Mouse (Mus musculus): ENCODE data around the gene Zfp600. TPM values are rescaled to one million over a fixed set of nuclear protein-coding genes. Genes with fewer than 3 reads are reported as not detected.
"Not testable (repeated sequence)": the region's sequence is repeated elsewhere in the genome, so short reads cannot be mapped to it uniquely, and the experiment has no call there.

The Zfp600 gene
- not detected in 2 replicates for polyA plus RNA-seq (2015; fragmentation: Nextera tagmentation; extraction: Ambion mirVana)

DNA sequence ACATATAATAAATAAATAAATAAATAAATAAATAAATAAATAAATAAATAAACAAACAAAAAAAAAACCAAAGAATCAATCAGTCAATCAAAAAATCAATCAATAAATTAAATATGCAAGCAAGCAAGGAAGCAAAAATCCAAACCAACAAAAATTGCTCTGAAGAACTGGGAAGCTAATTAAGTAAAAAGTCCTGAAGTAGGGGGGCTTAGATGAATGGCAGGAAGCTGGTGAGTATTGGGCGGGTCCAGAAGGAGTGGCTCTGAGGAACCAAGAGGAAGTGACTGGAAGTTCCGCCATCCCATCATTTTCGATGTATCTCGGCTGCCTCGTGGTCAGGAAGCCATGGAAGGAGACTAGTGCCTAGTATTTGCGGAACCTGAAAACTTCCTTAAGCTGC, at the start of gene Zfp600:
Gene Zfp600, plus strand, starts transcription at position 301 of the 400 bp plus-strand sequence.
- H3K9me3 ChIP-seq; ATAC-seq (ENCODE audit: low FRiP score, low read depth); H3K27me3 ChIP-seq; H3K4me3 ChIP-seq; H3K36me3 ChIP-seq; H3K4me1 ChIP-seq; H3K9ac ChIP-seq; H3K27ac ChIP-seq; H3K4me2 ChIP-seq (replicated peaks): not testable (repeated sequence)
- no CpG with 5 or more reads among the region's 6 CpGs for WGBS

DNA sequence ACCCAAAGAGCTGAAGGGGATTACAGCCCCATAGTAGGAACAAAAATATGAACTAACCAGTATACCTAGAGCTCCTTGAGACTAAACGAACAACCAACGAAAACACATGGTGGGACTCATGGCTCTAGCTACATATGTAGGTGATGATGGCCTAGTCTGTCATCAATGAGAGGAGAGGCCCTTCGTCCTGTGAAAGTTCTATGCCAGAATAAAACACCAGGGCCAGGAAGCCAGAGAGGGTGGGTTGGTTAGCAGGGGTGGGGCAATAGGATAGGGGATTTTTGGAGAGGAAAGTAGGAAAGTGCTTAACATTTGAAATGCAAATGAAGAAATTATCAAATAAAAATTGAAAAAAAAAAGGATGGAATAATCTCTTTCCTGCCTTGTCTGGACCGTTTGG, 6.3 kb downstream of the Zfp600 start:
- not testable (repeated sequence) for H3K4me1 ChIP-seq; H3K9ac ChIP-seq; ATAC-seq (ENCODE audit: low FRiP score, low read depth); H3K27ac ChIP-seq; H3K36me3 ChIP-seq; H3K4me2 ChIP-seq (replicated peaks); H3K4me3 ChIP-seq; H3K27me3 ChIP-seq
- H3K9me3 ChIP-seq: peaks cover 12% of the 10 kb centered on the region
- WGBS: 80% methylated on average over 4 of the region's 4 CpGs

DNA sequence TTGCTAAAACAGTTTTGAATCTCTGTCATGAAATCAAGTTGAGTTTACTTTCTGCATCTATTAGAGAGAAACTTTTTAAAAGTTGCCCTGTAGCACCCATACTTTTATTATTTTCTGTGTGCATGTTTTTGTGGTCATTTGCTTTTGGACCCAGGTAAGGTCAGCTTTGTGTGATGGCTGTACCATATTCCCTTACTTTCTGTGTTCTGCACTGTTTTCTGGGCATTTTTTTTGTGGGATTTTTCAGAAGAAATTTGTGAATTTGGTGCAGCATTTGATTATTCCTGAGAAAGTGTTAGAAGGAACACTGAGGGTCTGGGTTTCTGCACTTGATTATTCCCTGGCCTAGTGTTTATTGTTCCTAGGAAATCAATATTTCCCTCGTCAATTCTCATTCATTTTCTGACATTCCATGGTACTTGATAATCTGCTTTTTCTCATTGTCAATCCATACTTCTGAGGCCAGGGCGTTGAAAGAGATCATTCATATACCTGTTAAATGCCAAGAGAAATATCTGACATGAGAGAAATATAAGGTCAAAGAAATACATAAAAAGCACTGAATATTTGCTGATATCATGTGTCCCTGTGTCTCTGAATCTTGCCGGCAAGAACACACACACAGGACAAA, 10.7 kb downstream of the Zfp600 start:
- not testable (repeated sequence) for H3K36me3 ChIP-seq; H3K4me2 ChIP-seq (replicated peaks); H3K27me3 ChIP-seq; H3K27ac ChIP-seq; H3K9ac ChIP-seq; H3K4me3 ChIP-seq; H3K4me1 ChIP-seq
- H3K9me3 ChIP-seq: peaks cover 14% of the 10 kb centered on the region
- WGBS: 76% methylated on average over 3 of the region's 3 CpGs
- ATAC-seq (ENCODE audit: low FRiP score, low read depth): peak; percentile 13; the same call in 1 of the 2 replicates

DNA sequence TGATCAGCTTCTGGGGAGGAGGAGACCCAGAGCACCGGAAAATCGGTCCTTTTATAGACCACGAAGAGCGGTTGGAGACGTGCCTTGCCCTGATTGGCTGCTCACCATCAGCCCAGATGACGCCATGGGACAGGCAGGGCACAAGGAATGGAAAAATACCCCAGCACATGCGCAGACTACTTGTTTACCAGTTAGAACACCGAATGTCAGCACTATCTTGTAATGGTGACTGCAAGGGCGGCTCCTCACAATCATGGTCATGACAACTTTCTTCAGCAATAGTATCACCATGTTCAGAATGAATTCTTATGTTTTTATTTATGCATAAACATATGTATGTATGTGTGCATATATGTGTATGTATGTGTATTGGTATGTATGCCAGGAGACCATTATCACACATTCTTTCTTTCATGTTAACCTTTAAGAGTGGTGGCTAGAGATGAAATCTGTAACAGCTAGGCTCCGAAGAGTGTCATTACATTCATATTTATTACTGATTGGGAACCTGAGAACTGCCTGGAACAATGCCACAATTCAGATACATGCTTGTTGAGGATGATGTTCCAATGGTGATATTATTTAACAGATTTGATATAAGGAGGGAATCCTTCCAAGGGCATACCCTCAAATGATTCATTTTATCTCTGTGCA, 11.4 kb downstream of the Zfp600 start:
- not testable (repeated sequence) for H3K4me1 ChIP-seq; H3K4me3 ChIP-seq; H3K27me3 ChIP-seq; H3K4me2 ChIP-seq (replicated peaks); H3K9ac ChIP-seq; H3K27ac ChIP-seq; H3K36me3 ChIP-seq
- ATAC-seq (ENCODE audit: low FRiP score, low read depth): peak; percentile 64
- 82% methylated on average over 10 of the region's 10 CpGs for WGBS
- H3K9me3 ChIP-seq: peaks cover 11% of the 10 kb centered on the region

DNA sequence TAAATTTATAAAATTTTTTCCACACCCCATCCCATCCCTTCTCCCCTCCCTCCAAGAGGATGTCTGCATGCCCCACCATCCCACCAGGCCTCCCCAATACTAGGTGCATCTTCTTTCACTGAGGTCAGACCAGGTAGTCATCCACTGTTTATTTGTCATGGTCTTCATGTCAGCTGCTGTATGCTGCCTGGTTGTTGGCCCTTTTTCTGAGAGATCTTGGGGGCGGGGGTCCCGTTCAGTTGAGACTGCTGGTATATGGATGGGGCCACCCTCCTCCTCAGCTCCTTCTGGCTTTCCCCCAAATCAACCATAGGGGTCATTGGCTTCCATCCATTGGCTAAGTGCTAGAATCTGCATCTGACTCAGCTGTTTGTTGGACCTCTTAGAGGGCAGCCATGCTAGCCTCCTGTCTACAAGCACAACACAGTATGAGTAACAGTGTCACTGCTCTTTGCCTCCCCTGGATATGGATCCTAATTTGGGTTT, 12.1 kb downstream of the Zfp600 start:
- H3K27ac ChIP-seq; H3K36me3 ChIP-seq; H3K4me3 ChIP-seq; H3K9ac ChIP-seq; H3K4me2 ChIP-seq (replicated peaks); H3K4me1 ChIP-seq; H3K27me3 ChIP-seq: not testable (repeated sequence)
- ATAC-seq (ENCODE audit: low FRiP score, low read depth): peak; percentile 84
- H3K9me3 ChIP-seq: peaks cover 17% of the 10 kb centered on the region
- WGBS: no CpG with 5 or more reads among the region's 2 CpGs

DNA sequence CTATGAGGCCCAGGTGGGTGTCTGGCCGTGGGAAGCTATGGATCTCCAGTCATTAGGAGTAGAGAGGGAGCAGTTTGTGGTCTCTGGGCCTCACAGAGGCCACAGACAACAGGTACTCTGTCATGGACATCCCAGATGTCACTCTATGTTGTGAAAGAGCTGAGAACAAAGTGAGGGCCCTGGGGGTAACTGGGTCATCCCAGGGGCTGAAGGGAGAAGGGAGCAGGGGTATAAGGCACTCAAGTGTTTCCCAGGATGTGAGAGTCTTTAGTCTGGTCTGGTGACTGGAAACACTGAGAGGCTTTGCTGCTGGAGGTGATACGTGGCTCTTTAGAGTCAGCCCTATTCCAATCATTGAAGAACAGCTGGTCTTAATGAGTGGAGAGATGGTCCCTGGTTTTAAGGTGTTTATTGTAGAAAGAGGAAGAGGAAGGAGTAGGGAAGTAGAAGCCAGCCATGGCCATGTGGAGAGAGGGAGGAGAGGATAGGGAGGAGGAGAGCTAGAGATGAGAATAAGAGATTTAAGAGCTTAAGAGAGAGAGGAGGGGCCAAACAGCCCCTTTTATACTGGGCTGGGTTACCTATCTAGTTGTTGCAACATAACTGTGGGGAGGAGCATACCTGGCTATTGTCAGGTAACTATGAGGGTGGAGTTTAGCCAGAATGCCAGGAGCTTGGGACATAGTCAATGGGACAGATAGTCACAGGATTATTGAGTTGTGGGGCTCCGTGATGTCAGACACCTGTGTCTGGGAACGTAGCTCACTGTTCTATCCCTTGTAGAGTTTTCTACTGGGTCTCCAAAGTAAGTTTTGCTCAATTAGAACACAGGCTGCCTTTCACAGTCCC, 17.0 kb downstream of the Zfp600 start:
- not testable (repeated sequence) for H3K4me1 ChIP-seq; H3K4me2 ChIP-seq (replicated peaks); H3K4me3 ChIP-seq; H3K9ac ChIP-seq; H3K27ac ChIP-seq; H3K27me3 ChIP-seq; H3K36me3 ChIP-seq
- peaks cover 12% of the 10 kb centered on the region for H3K9me3 ChIP-seq
- 61% methylated on average over 4 of the region's 4 CpGs for WGBS
- ATAC-seq (ENCODE audit: low FRiP score, low read depth): peak; percentile 71; the same call in 1 of the 2 replicates

DNA sequence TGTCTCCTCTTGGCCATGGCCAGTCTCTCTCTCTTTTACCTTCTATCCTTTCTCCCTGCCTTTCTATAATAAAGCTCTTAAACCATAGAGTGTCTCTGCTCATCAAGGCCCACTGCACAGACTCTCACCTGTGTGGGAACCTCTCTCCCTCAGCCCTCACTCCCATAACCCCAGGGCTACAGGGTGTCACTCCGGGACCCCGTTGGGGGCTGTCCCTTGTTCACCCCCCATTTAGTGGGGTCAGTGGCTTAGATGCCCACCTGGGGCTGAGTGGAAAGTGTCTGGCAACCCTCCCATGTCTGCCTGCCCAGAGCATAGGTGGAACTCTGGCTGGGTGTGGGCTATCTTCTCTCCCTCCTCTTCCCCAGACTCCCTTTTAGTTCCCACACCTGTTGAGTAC, 47.7 kb downstream of the Zfp600 start:
- H3K9me3 ChIP-seq; H3K4me3 ChIP-seq; H3K4me2 ChIP-seq (replicated peaks); H3K9ac ChIP-seq; H3K27ac ChIP-seq; H3K27me3 ChIP-seq; H3K36me3 ChIP-seq; ATAC-seq (ENCODE audit: low FRiP score, low read depth); H3K4me1 ChIP-seq: not testable (repeated sequence)
- WGBS: 89% methylated on average over 2 of the region's 2 CpGs

DNA sequence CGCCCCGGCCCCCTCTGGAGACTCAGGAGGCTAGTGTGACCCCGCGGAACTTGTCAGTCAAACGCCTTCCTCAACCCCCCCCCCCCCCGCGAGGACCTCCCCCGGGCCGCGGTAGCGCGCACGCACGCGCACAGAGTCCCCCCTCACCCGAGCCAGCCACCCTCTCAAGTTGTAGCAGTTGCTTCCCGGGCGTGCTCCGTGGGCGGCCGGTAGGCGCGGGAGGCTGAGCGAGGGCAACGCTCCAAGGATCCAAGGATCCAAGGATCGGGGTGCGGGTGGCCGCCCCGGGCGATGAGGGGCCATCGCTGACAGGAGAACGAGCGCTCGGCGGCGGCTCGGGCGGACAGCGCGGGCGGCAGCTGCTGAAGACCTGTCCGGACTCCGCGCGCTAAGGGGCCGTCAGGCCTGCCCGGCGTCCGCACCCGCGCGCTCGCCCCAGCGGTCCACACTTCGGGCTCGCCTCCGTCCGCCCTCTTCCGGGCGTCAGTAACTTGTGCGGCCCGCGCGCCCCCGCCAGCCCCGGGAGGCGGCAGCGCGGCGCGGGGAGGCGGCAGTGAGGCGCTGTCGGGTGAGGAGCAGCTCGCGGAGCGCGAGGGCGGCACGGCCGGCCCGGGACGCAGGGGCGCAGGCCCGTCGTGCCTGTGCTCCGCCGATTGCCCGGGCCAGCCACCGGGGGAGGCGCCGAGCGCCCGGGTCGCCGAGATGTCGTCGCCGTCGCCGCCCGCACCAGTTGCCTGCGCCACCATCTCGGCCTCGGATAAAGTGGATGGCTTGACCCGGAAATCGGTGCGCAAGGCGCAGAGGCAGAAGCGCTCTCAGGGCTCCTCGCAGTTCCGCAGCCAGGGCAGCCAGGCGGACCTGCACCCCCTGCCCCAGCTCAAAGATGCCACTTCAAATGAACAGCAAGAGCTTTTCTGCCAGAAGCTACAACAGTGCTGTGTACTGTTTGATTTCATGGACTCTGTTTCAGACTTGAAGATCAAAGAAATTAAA, 82.9 kb downstream of the Zfp600 start:
- H3K9ac ChIP-seq; H3K27me3 ChIP-seq; H3K27ac ChIP-seq; H3K4me2 ChIP-seq (replicated peaks); H3K4me1 ChIP-seq; H3K9me3 ChIP-seq; H3K36me3 ChIP-seq; H3K4me3 ChIP-seq: not testable (repeated sequence)
- WGBS: 3% methylated on average over 29 of the region's 113 CpGs
- peak; percentile 81 for ATAC-seq (ENCODE audit: low FRiP score, low read depth)

DNA sequence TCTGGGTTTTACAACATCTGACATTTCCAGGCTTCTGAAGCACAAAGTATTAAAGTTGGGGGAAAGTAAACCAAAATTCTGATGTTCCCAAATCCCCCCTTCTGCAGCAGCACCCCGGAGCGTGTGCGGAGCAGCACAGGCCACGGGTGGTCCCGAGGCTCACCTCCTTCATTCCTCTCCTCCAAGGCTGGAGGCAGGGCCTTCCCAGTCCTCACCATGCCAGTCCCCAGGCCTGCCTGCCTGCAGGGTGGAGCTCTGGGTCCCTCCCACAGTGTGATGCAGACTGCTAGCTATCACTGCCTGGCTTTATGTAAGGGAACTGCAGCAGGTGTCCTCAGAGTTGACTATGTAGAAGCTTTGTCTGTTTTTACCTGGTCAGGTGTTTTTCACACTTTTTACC, 85.5 kb downstream of the Zfp600 start:
- not testable (repeated sequence) for H3K4me2 ChIP-seq (replicated peaks); H3K9me3 ChIP-seq; H3K9ac ChIP-seq; H3K4me1 ChIP-seq; ATAC-seq (ENCODE audit: low FRiP score, low read depth); H3K27me3 ChIP-seq; H3K36me3 ChIP-seq; H3K27ac ChIP-seq; H3K4me3 ChIP-seq
- WGBS: 66% methylated on average over 5 of the region's 5 CpGs

Data from limb, embryonic 13.5 days (tissue).